Mouse (Mus musculus) frontal cortex, adult 2 months (tissue): ENCODE data around the gene Rsbn1. TPM values are rescaled to one million over a fixed set of nuclear protein-coding genes. Genes with fewer than 3 reads are reported as not detected.
A peak's percentile ranks its signal among the peaks of the same experiment; 100 is the strongest.

Experiments
- DNase-seq, 2 experiments: peaks; one replicate each; pipeline ENCODE4 v3.0.0; 2022; ENCODE audit warnings: low spot score in 1 of 2; ENCODE audit errors: extremely low spot score in 1 of 2
- polyA plus RNA-seq: library from polyadenylated mRNA; depleted of rRNA; stranded (reverse); fragments of >200 nt; gene quantifications from 2 replicates; pipeline ENCODE4 v1.2.3, GENCODE M21; 2012

The Rsbn1 gene
- polyA plus RNA-seq, 1 experiment: 12.9 TPM

DNA sequence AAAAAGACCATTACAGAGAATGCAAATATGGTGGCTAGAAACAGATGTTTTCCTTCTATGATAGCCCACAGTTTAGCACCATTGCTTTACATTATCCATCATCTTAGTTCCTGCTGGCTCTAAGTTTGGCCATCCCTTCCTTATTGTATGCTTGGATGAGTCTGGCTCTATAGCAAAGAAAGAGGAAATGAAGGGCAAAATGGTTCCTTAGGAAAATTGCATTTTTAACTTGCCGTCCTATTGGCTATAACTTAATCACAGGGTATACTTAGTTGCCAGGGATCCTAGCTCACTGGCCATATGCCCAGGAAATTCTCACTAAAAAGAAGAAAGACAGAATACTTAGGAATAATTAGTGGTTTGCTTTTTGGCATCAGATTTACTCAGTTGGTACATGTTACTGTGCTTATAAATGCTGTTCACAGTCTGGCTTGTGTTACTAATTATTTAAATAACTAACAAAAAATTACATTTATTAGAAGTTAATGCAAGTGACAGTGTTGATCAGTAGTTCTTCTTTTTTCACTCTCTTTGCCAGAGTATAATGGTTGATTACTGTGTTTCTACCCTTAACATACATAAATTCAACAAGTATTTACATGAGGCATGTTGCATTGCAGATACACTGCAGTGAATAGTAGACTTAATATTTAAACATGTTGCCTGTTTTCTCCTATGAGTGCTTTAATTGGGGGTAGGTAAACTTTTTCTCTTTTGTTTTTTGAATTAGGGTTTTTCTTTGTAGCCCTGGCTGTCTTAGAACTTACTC is 31.1 kb downstream of the Rsbn1 start:
- DNase-seq: peak; percentile 28 to 68

GRCm38 (mm10) chr3:103948666-103949065 is 34.7 kb downstream of the Rsbn1 start:
- DNase-seq: no peak

DNA sequence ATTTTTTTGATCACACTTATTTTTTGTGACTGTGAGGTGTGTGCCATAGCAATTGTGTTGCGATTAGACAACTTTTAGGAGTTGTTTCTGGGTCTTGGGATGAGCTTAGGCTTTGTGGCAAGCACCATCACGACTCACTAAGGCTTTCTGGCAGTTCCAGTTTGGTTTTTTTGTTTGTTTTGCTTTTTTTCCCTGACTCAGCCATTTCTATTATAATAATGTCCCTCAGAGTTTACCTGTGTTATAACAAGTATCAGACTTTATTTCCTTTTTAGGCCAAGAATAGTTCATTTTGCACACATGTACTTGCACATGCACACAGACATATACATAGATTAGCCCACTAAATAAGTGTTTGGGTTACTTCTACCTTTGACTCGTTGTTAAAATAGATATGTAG is 46.7 kb downstream of the Rsbn1 start:
- DNase-seq: no peak

DNA sequence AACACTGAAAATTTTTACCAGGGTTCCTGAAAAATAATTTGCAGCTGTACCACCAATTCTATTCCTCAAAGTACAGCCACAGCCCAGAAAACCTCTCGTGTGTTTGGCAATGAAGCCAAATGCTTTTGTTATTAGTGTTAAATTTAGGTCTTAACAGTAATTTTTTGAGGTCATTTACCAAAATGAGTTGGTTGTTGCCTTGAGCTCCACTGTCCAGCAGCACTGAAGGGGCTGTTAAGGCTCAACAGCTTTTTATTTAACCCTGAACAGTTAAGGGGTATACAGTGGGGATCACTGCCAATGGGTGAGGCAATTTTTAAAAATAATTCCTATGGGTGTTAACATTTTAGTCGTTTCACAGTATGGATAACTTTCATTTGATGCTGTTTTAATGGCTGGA is 53.3 kb downstream of the Rsbn1 start:
- no peak for DNase-seq

DNA sequence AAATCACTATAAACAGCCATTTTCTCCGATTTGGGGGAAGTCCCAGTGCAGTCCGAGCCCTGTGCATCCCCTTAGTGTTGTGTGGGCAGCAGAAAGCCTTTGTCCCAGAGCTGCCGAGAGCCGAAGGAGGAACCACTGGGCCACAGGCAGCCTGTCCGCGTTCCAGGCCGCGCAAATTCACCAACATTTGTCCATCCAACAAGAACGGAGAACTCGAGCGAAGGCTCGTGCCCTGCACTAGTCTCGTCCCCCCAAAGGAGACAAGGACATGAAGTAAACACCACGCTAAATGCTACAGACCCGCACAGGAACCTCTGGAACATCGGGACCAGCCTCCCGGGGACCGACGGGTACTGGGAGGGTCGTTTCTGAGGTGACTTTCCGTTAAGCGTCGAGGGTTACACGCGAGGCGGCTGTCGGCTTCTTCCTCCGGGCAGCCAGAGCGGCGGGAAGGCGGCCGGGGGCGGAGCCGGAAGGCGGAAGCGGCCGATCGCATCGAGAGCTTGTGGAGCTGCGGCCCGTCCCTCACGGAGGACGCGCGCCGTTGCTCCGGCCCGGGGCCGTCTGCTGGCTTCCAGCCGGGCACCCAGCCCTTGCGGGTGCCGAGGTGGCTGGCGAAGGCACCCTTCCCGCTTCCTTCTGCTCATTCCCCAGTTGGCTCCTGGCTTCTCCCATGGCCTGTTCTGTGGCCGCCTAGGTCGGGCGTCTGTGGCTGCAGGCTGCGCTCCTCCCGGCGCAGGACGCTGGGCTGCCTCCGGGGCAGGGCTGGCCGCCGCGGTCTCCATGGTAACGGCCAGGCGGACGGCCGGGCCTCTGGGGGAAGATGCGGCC is 54.2 kb downstream of the Rsbn1 start, which contains the start of gene Phtf1:
TSS of gene Phtf1 (plus strand) at position 250 of the 831 bp plus-strand sequence.
- DNase-seq: peak; percentile 53 to 83

- peak; percentile 46 to 67 for DNase-seq
Measured at GRCm38 (mm10) chr3:103968701-103969100, 54.8 kb downstream of the Rsbn1 start.

DNA sequence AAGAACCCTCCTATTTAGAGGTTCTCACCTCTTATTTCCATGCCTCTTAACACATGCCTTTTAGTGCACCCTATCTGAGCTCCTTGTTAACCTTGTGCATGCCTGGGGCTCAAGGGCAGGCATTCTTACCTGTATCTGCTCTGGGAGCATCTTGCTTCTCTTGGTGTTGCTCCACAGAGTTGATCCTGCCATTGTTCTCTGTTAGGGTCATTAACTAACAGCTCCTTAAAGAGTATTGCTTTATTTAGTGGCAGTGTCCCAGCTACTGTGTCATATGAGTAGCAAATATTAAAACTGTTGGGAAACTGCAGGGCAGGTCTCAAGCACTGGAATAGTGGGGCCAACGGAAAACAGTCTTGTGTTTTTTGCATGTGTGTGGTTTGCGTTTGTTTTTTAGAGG is 57.2 kb downstream of the Rsbn1 start:
- DNase-seq: no peak

GRCm38 (mm10) chr3:103984556-103984955 is 70.6 kb downstream of the Rsbn1 start:
- DNase-seq: no peak

DNA sequence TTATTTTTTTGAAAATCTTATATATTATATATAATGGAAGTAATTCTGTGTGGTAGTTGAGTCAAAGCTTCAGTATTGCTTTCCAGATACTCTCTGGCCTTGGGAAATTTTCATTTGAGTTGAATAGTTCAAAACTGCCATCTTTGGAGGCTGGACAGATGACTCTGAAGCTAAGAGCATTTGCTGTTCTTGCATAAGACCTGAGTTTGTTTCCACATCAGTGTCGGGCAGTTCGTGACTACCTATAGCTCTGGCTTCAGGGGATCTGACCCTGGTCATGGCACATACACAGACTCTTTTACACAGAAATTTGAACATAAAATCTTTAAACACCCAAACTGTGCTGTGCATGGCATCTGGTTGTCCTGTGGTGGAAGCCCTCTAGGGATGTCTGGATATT is 71.3 kb downstream of the Rsbn1 start:
- no peak for DNase-seq

GRCm38 (mm10) chr3:103987831-103988432 is 74.0 kb downstream of the Rsbn1 start:
- DNase-seq: no peak

DNA sequence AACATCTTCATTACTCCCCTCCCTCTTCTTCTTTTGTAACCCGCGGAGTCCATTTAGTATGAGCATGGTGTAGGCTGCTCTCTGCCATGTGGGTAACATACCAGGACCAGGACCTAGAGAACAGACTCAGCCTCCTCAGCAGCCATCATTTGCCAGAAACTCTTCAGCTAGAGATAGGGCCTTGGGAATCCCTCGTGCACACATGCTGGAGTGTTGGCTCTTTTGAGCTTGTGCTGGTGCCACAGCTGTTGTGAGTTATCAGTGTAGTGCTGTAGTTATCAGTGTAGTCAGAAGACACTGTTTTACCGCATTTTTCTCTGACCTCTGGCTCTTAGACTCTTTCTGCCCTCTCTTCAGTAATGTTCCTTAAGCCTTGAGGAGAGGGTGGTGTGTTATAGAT is 75.4 kb downstream of the Rsbn1 start:
- no peak for DNase-seq

DNA sequence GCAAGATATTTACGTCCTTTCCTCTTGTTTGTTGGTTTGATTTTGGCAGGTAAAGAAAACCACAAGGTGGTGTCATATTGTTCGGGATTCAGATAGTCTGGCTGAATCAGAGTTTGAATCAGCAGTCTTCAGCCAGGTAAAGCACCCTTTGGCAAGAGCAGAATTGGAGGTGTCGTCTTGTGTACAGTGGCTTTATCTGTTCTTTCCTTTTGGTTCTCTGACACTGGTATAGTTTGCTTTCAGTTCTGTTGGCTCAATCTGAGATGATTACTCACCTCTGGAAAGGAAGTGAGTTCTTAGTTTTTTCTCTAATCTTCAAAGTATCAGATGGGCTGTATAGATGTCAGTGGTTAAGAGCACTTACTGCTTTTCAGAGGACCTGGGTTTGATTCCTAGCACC is 77.4 kb downstream of the Rsbn1 start:
- DNase-seq: no peak

GRCm38 (mm10) chr3:103998724-103999123 is 84.8 kb downstream of the Rsbn1 start:
- no peak for DNase-seq

- no peak for DNase-seq
Measured at GRCm38 (mm10) chr3:104006896-104007466, 93.1 kb downstream of the Rsbn1 start.

GRCm38 (mm10) chr3:104007479-104007878 is 93.6 kb downstream of the Rsbn1 start:
- DNase-seq: peak; percentile 21 to 43

DNA sequence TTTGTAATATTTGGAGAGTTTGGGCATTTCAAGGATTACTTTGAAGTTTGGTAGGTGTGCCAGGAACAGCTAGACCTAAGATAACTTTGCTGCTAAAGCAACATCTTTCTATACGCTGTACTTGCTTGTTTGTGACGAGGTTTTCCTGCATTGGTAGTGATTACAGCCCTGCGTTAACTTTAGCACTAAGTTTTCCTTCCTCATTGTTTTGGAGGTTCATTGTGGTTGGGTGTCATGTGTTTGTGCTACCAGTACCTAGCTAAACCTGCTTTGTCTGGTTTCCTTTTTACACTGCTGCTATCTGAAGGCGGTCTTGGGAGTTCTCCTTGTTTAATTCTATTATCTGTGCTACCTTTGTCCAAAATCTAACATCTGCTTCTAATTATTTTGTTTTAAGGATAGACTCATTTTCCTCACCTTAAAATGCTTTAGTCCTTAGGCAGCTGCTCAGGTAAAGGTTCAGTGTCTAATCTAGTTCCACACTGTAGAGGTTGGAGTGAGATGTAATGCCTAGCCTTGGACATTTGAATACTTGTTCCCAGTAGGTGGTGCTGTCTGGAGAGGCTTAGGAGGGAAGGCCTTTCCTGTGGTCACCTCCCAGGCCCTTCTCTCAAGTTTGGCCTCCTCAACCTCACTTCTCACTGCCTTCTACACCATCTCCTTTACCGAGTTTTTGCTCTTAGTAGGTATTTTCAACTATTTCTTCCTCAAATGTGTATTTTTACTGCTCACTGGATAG is 96.2 kb downstream of the Rsbn1 start:
- no peak for DNase-seq

- no peak for DNase-seq
Measured at GRCm38 (mm10) chr3:104011972-104012371, 98.1 kb downstream of the Rsbn1 start.
